ENCODE assay signal across 36 mouse cellular contexts in genomic region chr16:22798520-22798919, GRCm38 (mm10). TPM values are rescaled to one million over a fixed set of nuclear protein-coding genes. Genes with fewer than 3 reads are reported as not detected.
DNase-seq lines count a peak whose midpoint lies in the region; ATAC-seq and TF ChIP-seq lines count a peak whose summit lies in the region.
"Had no signal": no experiment of that assay in that cellular context is flagged by ENCODE, and none has a peak within 500 bp of the region (broad histone marks: within the 10 kb centered on the region; RNA-seq: fewer than 3 reads in every experiment).

No protein-coding gene starts in this region.

- no peak for TF ChIP-seq POLR2A in CH12.LX (IDR thresholded peaks at IDR 0.05; ENCODE audit: low read depth, low read length)

- peak overlapping the region; percentile 81 for H3K27ac ChIP-seq in layer of hippocampus, adult 2 months
- H3K27ac ChIP-seq in CH12.LX (ENCODE audit: insufficient read depth, low read depth): no peak overlapping the region
- H3K27ac ChIP-seq: liver, embryonic 13.5 days had no signal

- H3K36me3 ChIP-seq in CH12.LX (replicated peaks in 1 of 2; ENCODE audit: control insufficient read depth in 1 of 2, insufficient read depth in 1 of 2, low read length in 1 of 2): no peaks in the 10 kb centered on the region
- H3K36me3 ChIP-seq: G1E; liver, embryonic 13.5 days had no signal

- no peak overlapping the region for H3K4me3 ChIP-seq in layer of hippocampus, adult 2 months
- no peak overlapping the region for H3K4me3 ChIP-seq in CH12.LX (replicated peaks in 1 of 3; ENCODE audit: low read depth in 2 of 3, low read length in 2 of 3, poor library complexity in 1 of 3)
- H3K4me3 ChIP-seq: erythroblast, embryonic 14.5 days; liver, embryonic 13.5 days had no signal

- H3K27me3 ChIP-seq in CH12.LX (replicated peaks): peaks cover 3% of the 10 kb centered on the region
- H3K27me3 ChIP-seq: liver, embryonic 13.5 days had no signal

- H3K4me2 ChIP-seq in CH12.LX (ENCODE audit: insufficient read depth, low read depth, poor library complexity, severe bottlenecking): no peak overlapping the region
- H3K4me2 ChIP-seq: liver, embryonic 13.5 days; midbrain, embryonic 11.5 days had no signal

- H3K9me3 ChIP-seq in CH12.LX (replicated peaks; ENCODE audit: low read length): no peaks in the 10 kb centered on the region
- H3K9me3 ChIP-seq: G1E; liver, embryonic 13.5 days had no signal

- dilution Hi-C loops in CH12.LX (cut with MboI; ENCODE audit: extremely low pct_ligation_motif_present, extremely low pct_unique_long_range_greater_than_20kb, low sequenced_read_pairs): no loop called here

- H3K9ac ChIP-seq in CH12.LX (ENCODE audit: insufficient read depth, low read depth): no peak overlapping the region
- H3K9ac ChIP-seq: liver, embryonic 13.5 days had no signal

- H3K79me2 ChIP-seq in CH12.LX (replicated peaks; ENCODE audit: control insufficient read depth, extremely low read depth, insufficient read depth, poor library complexity, severe bottlenecking): no peaks in the 10 kb centered on the region

- H3K4me1 ChIP-seq in CH12.LX (ENCODE audit: control insufficient read depth in 1 of 2, insufficient read depth in 2 of 2): peaks cover 4 to 12% of the 10 kb centered on the region in 2 experiments; a peak in 3 of 4 replicates
- H3K4me1 ChIP-seq: liver, embryonic 13.5 days had no signal

- TF ChIP-seq CTCF in layer of hippocampus, adult 2 months (conservative IDR thresholded peaks at IDR 0.05): no peak
- no peak for TF ChIP-seq CTCF in CH12.LX (conservative IDR thresholded peaks at IDR 0.05 in 1 of 2, IDR thresholded peaks at IDR 0.05 in 1 of 2; ENCODE audit: low read depth in 2 of 2, low read length in 2 of 2)

- in situ Hi-C loops in CH12.LX (cut with MboI; ENCODE audit: low pct_ligation_motif_present, low pct_unique_long_range_greater_than_20kb, low sequenced_read_pairs): no loop called here

- TF ChIP-seq RAD21 in CH12.LX (IDR thresholded peaks at IDR 0.05; ENCODE audit: low read depth, low read length): no peak

- ATAC-seq in megakaryocyte, adult 5-6 weeks (ENCODE audit: poor library complexity, severe bottlenecking): peak; percentile 97
- ATAC-seq: forebrain, embryonic 16.5 days; hindbrain, embryonic 16.5 days had no signal

- TF ChIP-seq EP300 in CH12.LX (IDR thresholded peaks at IDR 0.05; ENCODE audit: low read length): no peak

- no peak for DNase-seq in layer of hippocampus, adult 2 months (ENCODE audit: low spot score in 2 of 2)
- DNase-seq in layer of hippocampus, adult 9-10 months (ENCODE audit: low spot score): no peak
- peak; percentile 29 for DNase-seq in CH12.LX (ENCODE audit: extremely low read depth)
- DNase-seq in MEL-GATA-1-ER (ENCODE audit: extremely low read depth, low read depth): peak; percentile 47
- no peak for DNase-seq in thymus, postnatal 0 days (ENCODE audit: low spot score)
- no peak for DNase-seq in embryo, embryonic 11 days
- DNase-seq in kidney, adult 11 months: no peak
- DNase-seq: adrenal gland, postnatal 14 days; heart, postnatal 14 days; kidney, adult 2 months; kidney, postnatal 36 days; layer of hippocampus, postnatal 36 days; left cerebral cortex, postnatal 4 days; liver, embryonic 13.5 days; lung, adult 2 months; lung, postnatal 14 days; thymus, postnatal 14 days had no signal

TF ChIP-seq in CH12.LX, 34 proteins besides CTCF, POLR2A, EP300 and RAD21:
- TF ChIP-seq MAZ (IDR thresholded peaks at IDR 0.05; ENCODE audit: low read depth, low read length) (0 out of 2 replicates have a peak, but pooled peaks have one; percentile 14), NELFE (IDR thresholded peaks at IDR 0.05; ENCODE audit: low read depth, low read length) (no peak), ELF1 (IDR thresholded peaks at IDR 0.05; ENCODE audit: low read depth, low read length) (0 out of 2 replicates have a peak, but pooled peaks have one; percentile 15), USF1 (IDR thresholded peaks at IDR 0.05; ENCODE audit: low read depth, low read length) (no peak), MEF2A (IDR thresholded peaks at IDR 0.05; ENCODE audit: borderline replicate concordance, low read depth, low read length) (no peak)

RNA-seq across cellular contexts. Expression of gene Crygs, which starts 12.9 kb away (rescaled TPM):
- not detected for total RNA-seq in layer of hippocampus, adult 2 months (2021)
- total RNA-seq in CH12.LX (2012; rRNA removed): not detected in 2 replicates
- total RNA-seq in CH12.LX (2014; rRNA removed): not detected in 2 replicates
- polyA plus RNA-seq in CH12.LX (2012; ENCODE audit: insufficient read length, low read depth): not detected in 2 replicates
- total RNA-seq in megakaryocyte, adult 5-6 weeks (2015): not detected in 2 replicates
- total RNA-seq in megakaryocyte, adult 5-6 weeks (2017): not detected in 2 replicates
- 0.38 TPM in 1 of 2 replicates, not detected in the other for polyA plus RNA-seq in thymus, postnatal 0 days (2015; fragmentation: Nextera tagmentation; extraction: Ambion mirVana)
- total RNA-seq: adrenal gland, postnatal 14 days; gastrocnemius, adult 8-10 months; gastrocnemius, postnatal 4 days; heart, adult 8-10 months; heart, postnatal 14 days; layer of hippocampus, adult 8-10 months; layer of hippocampus, postnatal 36 days; left cerebral cortex, postnatal 4 days; midbrain, postnatal 0 days had no signal
- polyA plus RNA-seq: C2C12; embryonic facial prominence, embryonic 14.5 days; erythroblast, embryonic 14.5 days; forebrain, embryonic 11.5 days; forebrain, embryonic 16.5 days; G1E; heart, embryonic 14.5 days; intestine, embryonic 14.5 days; limb, embryonic 14.5 days; lung, adult 2 months; midbrain, postnatal 0 days; neural tube, embryonic 14.5 days; urinary bladder, adult 2 months had no signal

RNA-seq across cellular contexts. Expression of gene Tbccd1, which starts 58.9 kb away (rescaled TPM):
- 10 to 100 TPM; 13.6 to 15.9 TPM for total RNA-seq in layer of hippocampus, adult 2 months (2021)
- total RNA-seq in CH12.LX (2012; rRNA removed) (15.1 and 20.4 TPM in 2 replicates), CH12.LX (2014; rRNA removed) (19.4 and 19.9 TPM in 2 replicates)
- polyA plus RNA-seq in CH12.LX (2012; ENCODE audit: insufficient read length, low read depth): 16.6 and 18.6 TPM in 2 replicates
- total RNA-seq in megakaryocyte, adult 5-6 weeks (2015): 14.3 and 24.1 TPM in 2 replicates
- 18.7 and 21.0 TPM in 2 replicates for total RNA-seq in megakaryocyte, adult 5-6 weeks (2017)
- 21.1 and 21.8 TPM in 2 replicates for polyA plus RNA-seq in thymus, postnatal 0 days (2015; fragmentation: Nextera tagmentation; extraction: Ambion mirVana)

RNA-seq across cellular contexts. Expression of gene Dnajb11, which starts 59.1 kb away (rescaled TPM):
- total RNA-seq in layer of hippocampus, adult 2 months (2021): 10 to 100 TPM; 61.1 to 62.5 TPM
- 122 and 209 TPM in 2 replicates for total RNA-seq in CH12.LX (2012; rRNA removed)
- 129 and 149 TPM in 2 replicates for total RNA-seq in CH12.LX (2014; rRNA removed)
- polyA plus RNA-seq in CH12.LX (2012; ENCODE audit: insufficient read length, low read depth): 206 and 241 TPM in 2 replicates
- total RNA-seq in megakaryocyte, adult 5-6 weeks (2015): 62.0 and 63.4 TPM in 2 replicates
- total RNA-seq in megakaryocyte, adult 5-6 weeks (2017): 142 and 147 TPM in 2 replicates
- 93.9 and 101 TPM in 2 replicates for polyA plus RNA-seq in thymus, postnatal 0 days (2015; fragmentation: Nextera tagmentation; extraction: Ambion mirVana)

Comparison
In these comparisons a context has a peak if more than half of its experiments do, and no peak if none do; other contexts are left out.
1. DNase-seq: peak in CH12.LX (single experiment) and MEL-GATA-1-ER (single experiment); none in layer of hippocampus, adult 2 months (0 of 2), layer of hippocampus, adult 9-10 months (single experiment), thymus, postnatal 0 days (single experiment), embryo, embryonic 11 days (single experiment) and kidney, adult 11 months (single experiment).